Mouse (Mus musculus): ENCODE results near the gene Fthl17a. TPM values are rescaled to one million over a fixed set of nuclear protein-coding genes. Genes with fewer than 3 reads are reported as not detected.

Fthl17a gene
- polyA plus RNA-seq, 1 experiment from 2014 or later: not detected

- WGBS: 81% methylated on average over 4 of the region's 4 CpGs
- Histone ChIP-seq H3K27me3 (ENCODE audit: control insufficient read depth, insufficient read depth, low read length) (no peaks in the 10 kb centered on the region), H3K9ac (ENCODE audit: low read length) (no peak overlapping the region)
These were observed 69.1 kb downstream of the Fthl17a start for GRCm38 (mm10) chrX:85318576-85318975.

DNA sequence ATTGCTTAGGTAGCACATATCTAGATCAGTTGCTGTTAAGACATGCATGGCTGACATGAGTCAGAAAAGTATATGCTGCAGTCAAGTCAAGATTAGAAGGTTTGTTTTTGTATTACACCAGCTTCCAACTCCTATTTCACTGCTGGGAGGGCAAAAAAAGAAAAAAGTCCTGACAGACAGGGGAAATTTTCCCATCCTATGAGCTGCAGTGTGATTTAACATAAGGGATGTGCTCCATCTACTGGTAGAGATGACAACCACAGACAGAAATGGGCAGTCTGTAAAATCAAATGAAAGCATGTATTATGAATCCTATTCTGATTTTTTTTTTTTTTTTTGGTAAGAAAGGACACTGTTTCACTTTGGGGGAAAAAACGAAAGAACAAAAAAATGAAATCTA is 69.7 kb downstream of the Fthl17a start:
- DNase-seq (ENCODE audit: low spot score) (no peak), ATAC-seq (replicated peaks; ENCODE audit: low FRiP score) (no peak; the same call in 1 of the 2 replicates)
- Histone ChIP-seq H3K36me3 (ENCODE audit: control insufficient read depth, insufficient read depth, low read length) (no peaks in the 10 kb centered on the region), H3K4me3 (ENCODE audit: low read depth, low read length) (no peak overlapping the region), H3K9me3 (ENCODE audit: control insufficient read depth, low read length) (no peaks in the 10 kb centered on the region), H3K27ac (ENCODE audit: low read depth, low read length) (no peak overlapping the region), H3K4me1 (replicated peaks; ENCODE audit: control insufficient read depth, insufficient read depth, low read length) (no peaks in the 10 kb centered on the region), H3K9ac (ENCODE audit: low read length) (no peak overlapping the region), H3K27me3 (ENCODE audit: control insufficient read depth, insufficient read depth, low read length) (no peaks in the 10 kb centered on the region), H3K4me2 (ENCODE audit: low read depth, low read length, severe bottlenecking) (no peak overlapping the region)
- WGBS: 29% methylated on average over 1 of the region's 1 CpGs

More at GRCm38 (mm10) chrX:85318576-85318975, 69.1 kb downstream of the Fthl17a start:
- no peaks in the 10 kb centered on the region for H3K4me1 ChIP-seq (replicated peaks; ENCODE audit: control insufficient read depth, insufficient read depth, low read length)
- no peaks in the 10 kb centered on the region for H3K9me3 ChIP-seq (ENCODE audit: control insufficient read depth, low read length)
- ATAC-seq (replicated peaks; ENCODE audit: low FRiP score): no peak
- no peak overlapping the region for H3K4me3 ChIP-seq (ENCODE audit: low read depth, low read length)
- DNase-seq (ENCODE audit: low spot score): no peak
- H3K4me2 ChIP-seq (ENCODE audit: low read depth, low read length, severe bottlenecking): no peak overlapping the region
- no peak overlapping the region for H3K27ac ChIP-seq (ENCODE audit: low read depth, low read length)
- H3K36me3 ChIP-seq (ENCODE audit: control insufficient read depth, insufficient read depth, low read length): no peaks in the 10 kb centered on the region

All from forebrain, embryonic 11.5 days (tissue).